Mouse (Mus musculus) liver, postnatal 0 days (tissue): ENCODE measurements around the gene Gm49027.

Experiments used
- CTCF ChIP-seq: sonication (generic); IDR thresholded peaks from 2 replicates; pipeline ENCODE4 v1.5.1; 2016; ENCODE audit warnings: antibody characterized with exemption, low read depth
- EP300 ChIP-seq: IDR thresholded peaks from 2 replicates; pipeline ENCODE4 v1.6.1; 2016; ENCODE audit warnings: antibody characterized with exemption, low read depth, mild to moderate bottlenecking

DNA sequence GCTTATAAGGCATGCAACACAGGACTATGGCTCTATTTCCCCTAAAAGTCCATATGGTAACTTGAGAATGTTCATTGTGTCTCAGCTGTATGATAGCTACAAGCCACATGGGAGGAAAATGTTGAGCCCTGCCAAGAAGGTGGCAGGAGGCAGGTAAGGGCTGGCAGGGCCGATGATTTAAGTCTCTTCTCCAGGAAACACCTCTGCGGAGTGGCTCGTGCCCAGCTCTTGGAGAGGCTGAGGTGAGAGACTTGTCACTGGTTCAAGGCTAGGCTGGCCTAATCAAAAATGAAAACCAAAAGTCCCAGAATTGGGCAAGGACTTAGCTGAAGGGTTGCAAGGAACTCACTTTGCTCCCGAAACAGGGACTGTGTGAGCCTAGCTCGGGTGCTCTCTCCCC is 15.1 kb downstream of the Gm49027 start, which contains the start of gene B3gnt4:
- no peak for TF ChIP-seq CTCF
- no peak for TF ChIP-seq EP300
